Mouse (Mus musculus): ENCODE measurements around the gene Clpsl2.

DNA sequence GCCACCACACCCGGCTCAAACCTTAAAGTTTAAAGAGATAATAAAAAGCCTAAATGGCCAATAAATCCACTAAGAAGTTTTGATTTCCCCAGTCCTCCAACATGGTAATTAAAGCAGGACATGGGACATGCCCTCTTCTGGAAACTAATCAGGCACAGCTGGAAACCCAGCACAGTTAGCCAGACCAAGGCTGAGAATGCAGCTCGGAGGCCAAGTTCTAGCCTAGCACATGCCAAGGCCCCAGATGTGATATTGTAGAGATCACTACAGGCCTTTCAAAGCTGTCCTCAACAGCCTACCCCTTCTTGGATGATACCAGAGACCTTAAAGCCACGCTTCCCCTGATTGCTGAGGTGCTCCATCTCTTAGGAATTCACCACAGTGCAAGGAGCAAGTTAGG is 37.3 kb downstream of the Clpsl2 start:
- TF ChIP-seq POLR2A (IDR thresholded peaks at IDR 0.05; ENCODE audit: low read depth, low read length), result no peak
- TF ChIP-seq CTCF (IDR thresholded peaks at IDR 0.05; ENCODE audit: borderline replicate concordance, insufficient read depth, low read length), result no peak
